In genomic region chr8:91557041-91557587, GRCm38 (mm10) we compare ENCODE assay signal across 29 mouse cellular contexts.
A peak's percentile ranks its signal among the peaks of the same experiment; 100 is the strongest.
DNase-seq lines count a peak whose midpoint lies in the region; ATAC-seq and TF ChIP-seq lines count a peak whose summit lies in the region.
"Had no signal": no experiment of that assay in that cellular context is flagged by ENCODE, and none has a peak within 500 bp of the region (broad histone marks: within the 10 kb centered on the region; RNA-seq: fewer than 3 reads in every experiment).

No protein-coding gene starts in this region.

- no peak overlapping the region for H3K4me2 ChIP-seq in midbrain, embryonic 13.5 days (replicated peaks)
- H3K4me2 ChIP-seq in forebrain, embryonic 15.5 days (replicated peaks), result no peak overlapping the region
- H3K4me2 ChIP-seq: heart, embryonic 13.5 days; hindbrain, embryonic 12.5 days; hindbrain, embryonic 15.5 days; intestine, embryonic 15.5 days had no signal

- DNase-seq in frontal cortex, postnatal 10 days (ENCODE audit: low spot score in 2 of 2), result no peak
- DNase-seq in left cerebral cortex, postnatal 4 days, result peak; percentile 49
- no peak for DNase-seq in left cerebral cortex, adult 2 months (ENCODE audit: extremely low spot score in 1 of 2, low spot score in 2 of 2)
- peak; percentile 50 for DNase-seq in Muller cell, postnatal 12 days (ENCODE audit: inconsistent ontology term)
- DNase-seq in retina, embryonic 14.5 days (ENCODE audit: low spot score), result peak; percentile 72
- DNase-seq: adrenal gland, postnatal 10 days; adrenal gland, postnatal 36 days; B cell, adult 2 months; cerebellum, adult 11 months; cerebellum, adult 2 months; cerebellum, adult 9-11 months; cerebellum, postnatal 36 days; gastrocnemius, postnatal 25 days; heart, adult 2 months; heart, postnatal 14 days; heart, postnatal 4 days; kidney, adult 11 months had no signal

- H3K4me3 ChIP-seq in left cerebral cortex, adult 2 months, result no peak overlapping the region
- no peak overlapping the region for H3K4me3 ChIP-seq in midbrain, embryonic 13.5 days (replicated peaks)
- no peak overlapping the region for H3K4me3 ChIP-seq in forebrain, embryonic 15.5 days
- H3K4me3 ChIP-seq: heart, adult 2 months; heart, embryonic 10.5 days; heart, embryonic 13.5 days; hindbrain, embryonic 12.5 days; hindbrain, embryonic 15.5 days; intestine, embryonic 15.5 days had no signal

- no peak overlapping the region for H3K27ac ChIP-seq in left cerebral cortex, adult 2 months
- H3K27ac ChIP-seq in midbrain, embryonic 13.5 days, result no peak overlapping the region
- H3K27ac ChIP-seq in forebrain, embryonic 15.5 days (replicated peaks), result no peak overlapping the region
- H3K27ac ChIP-seq: hindbrain, embryonic 12.5 days; hindbrain, embryonic 15.5 days; intestine, embryonic 15.5 days had no signal

- no peaks in the 10 kb centered on the region for H3K36me3 ChIP-seq in midbrain, embryonic 13.5 days
- no peaks in the 10 kb centered on the region for H3K36me3 ChIP-seq in forebrain, embryonic 15.5 days
- H3K36me3 ChIP-seq: heart, embryonic 10.5 days; heart, embryonic 13.5 days; hindbrain, embryonic 12.5 days; hindbrain, embryonic 15.5 days; intestine, embryonic 15.5 days had no signal

- 67% methylated on average over 5 of the region's 5 CpGs for WGBS in midbrain, embryonic 13.5 days
- WGBS in forebrain, embryonic 15.5 days, result 57% methylated on average over 5 of the region's 5 CpGs

- intact Hi-C loops in left cerebral cortex, postnatal 4 days (cut with DNase I), result no loop called here
- intact Hi-C loops in left cerebral cortex, adult 2 months (cut with DNase I), result no loop called here

- no peaks in the 10 kb centered on the region for H3K9me3 ChIP-seq in midbrain, embryonic 13.5 days
- no peaks in the 10 kb centered on the region for H3K9me3 ChIP-seq in forebrain, embryonic 15.5 days
- H3K9me3 ChIP-seq: G1E; heart, embryonic 10.5 days; heart, embryonic 13.5 days; hindbrain, embryonic 12.5 days; hindbrain, embryonic 15.5 days; intestine, embryonic 15.5 days had no signal

- H3K27me3 ChIP-seq in midbrain, embryonic 13.5 days, result no peaks in the 10 kb centered on the region
- no peaks in the 10 kb centered on the region for H3K27me3 ChIP-seq in forebrain, embryonic 15.5 days
- H3K27me3 ChIP-seq: CH12.LX; heart, embryonic 13.5 days; hindbrain, embryonic 12.5 days; hindbrain, embryonic 15.5 days; intestine, embryonic 15.5 days had no signal

- H3K9ac ChIP-seq in midbrain, embryonic 13.5 days (replicated peaks), result no peak overlapping the region
- no peak overlapping the region for H3K9ac ChIP-seq in forebrain, embryonic 15.5 days (replicated peaks)
- H3K9ac ChIP-seq: heart, embryonic 13.5 days; hindbrain, embryonic 12.5 days; hindbrain, embryonic 15.5 days; intestine, embryonic 15.5 days had no signal

- H3K4me1 ChIP-seq in midbrain, embryonic 13.5 days (replicated peaks), result peaks cover 34% of the 10 kb centered on the region
- H3K4me1 ChIP-seq in forebrain, embryonic 15.5 days, result peaks cover 14% of the 10 kb centered on the region

- peak; percentile 21; the same call in 1 of the 2 replicates for ATAC-seq in frontal cortex, adult (ENCODE audit: low TSS enrichment)
- no peak for ATAC-seq in midbrain, embryonic 13.5 days
- ATAC-seq in forebrain, embryonic 15.5 days (replicated peaks), result no peak
- ATAC-seq: activated CD4-positive, CD25-positive, alpha-beta regulatory T cell, adult 4 months; forebrain, embryonic 14.5 days; intestine, embryonic 15.5 days had no signal

- TF ChIP-seq CTCF in left cerebral cortex, adult 2 months (IDR thresholded peaks at IDR 0.05), result no peak

Comparison
In these comparisons a context has a peak if more than half of its experiments do, and no peak if none do; other contexts are left out.
1. DNase-seq: peak in left cerebral cortex, postnatal 4 days (single experiment), Muller cell, postnatal 12 days (single experiment) and retina, embryonic 14.5 days (single experiment); none in frontal cortex, postnatal 10 days (0 of 2) and left cerebral cortex, adult 2 months (0 of 2).